Mouse (Mus musculus) E14TG2a.4 (cell line): ENCODE results near the gene Mlip.

Experiments used
- H3K27me3 ChIP-seq: 2 replicates; pipeline ENCODE4 v1.6.1; 2014; ENCODE audit warnings: low read length, control low read depth; ENCODE audit not compliant: insufficient read depth
- H3K36me3 ChIP-seq: 2 replicates; pipeline ENCODE4 v1.6.1; 2014; ENCODE audit warnings: low read length, control low read depth; ENCODE audit not compliant: insufficient read depth
- H3K4me1 ChIP-seq: replicated peaks from 2 replicates; pipeline ENCODE4 v1.6.1; 2014; ENCODE audit warnings: low read depth, low read length, control low read depth
- H3K4me3 ChIP-seq: replicated peaks from 2 replicates; pipeline ENCODE4 v1.5.1; 2014; ENCODE audit warnings: mild to moderate bottlenecking, low read length
- H3K9me3 ChIP-seq: 2 replicates; pipeline ENCODE4 v1.6.1; 2014; ENCODE audit warnings: low read length, control low read depth
- CTCF ChIP-seq: conservative IDR thresholded peaks from 2 replicates; pipeline ENCODE4 v1.5.1; 2014; ENCODE audit warnings: low read length
- NANOG ChIP-seq: IDR thresholded peaks from 2 replicates; pipeline ENCODE4 v1.6.1; 2014; ENCODE audit warnings: borderline replicate concordance, low read length, mixed read lengths
- POU5F1 ChIP-seq: IDR thresholded peaks from 2 replicates; pipeline ENCODE4 v1.6.1; 2014; ENCODE audit warnings: low read length, borderline replicate concordance

Gene Mlip

DNA sequence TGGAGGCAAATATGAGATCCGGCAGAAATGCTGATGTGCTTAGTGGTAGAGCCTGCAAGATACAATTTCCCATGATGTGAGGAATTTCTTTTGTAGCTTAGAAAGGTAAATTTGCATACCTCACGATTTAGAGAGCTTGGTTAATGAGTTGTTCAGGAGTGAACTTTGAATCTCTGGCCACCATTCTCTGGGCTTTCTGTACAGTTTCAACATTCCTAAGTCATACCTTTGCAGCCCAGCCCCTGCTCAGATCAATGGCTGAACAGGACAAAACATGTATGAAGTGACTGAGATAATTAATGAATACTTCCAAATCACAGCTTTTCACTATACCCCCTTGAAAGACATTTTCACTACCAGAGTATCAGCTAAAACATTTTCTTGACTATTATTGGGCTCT lies 281.1 kb downstream of the Mlip start:
- H3K27me3 ChIP-seq, result no peaks in the 10 kb centered on the region
- H3K4me1 ChIP-seq, result no peaks in the 10 kb centered on the region
- no peaks in the 10 kb centered on the region for H3K36me3 ChIP-seq
- H3K4me3 ChIP-seq, result no peak overlapping the region
- TF ChIP-seq CTCF (no peak), POU5F1 (no peak), NANOG (no peak)
- no peaks in the 10 kb centered on the region for H3K9me3 ChIP-seq

DNA sequence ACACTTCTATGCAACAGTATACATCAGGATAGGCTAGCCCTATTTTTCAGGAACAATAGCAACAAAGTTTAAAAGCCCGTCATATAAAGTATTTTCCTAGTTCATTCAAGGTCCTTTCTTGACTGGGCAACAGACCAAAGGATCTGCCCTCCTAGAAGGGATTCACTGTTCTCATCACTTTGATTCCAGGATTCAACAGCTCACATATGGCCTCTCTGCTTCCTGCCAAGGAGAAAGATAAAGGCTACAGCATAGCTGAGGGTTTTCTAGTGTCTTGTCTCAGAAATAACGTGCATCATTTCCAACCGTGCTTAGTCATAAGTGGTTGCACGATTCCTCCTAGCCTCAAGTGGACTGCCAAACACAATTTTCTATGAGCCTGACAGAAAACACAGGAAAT lies 296.2 kb downstream of the Mlip start:
- TF ChIP-seq POU5F1 (no peak), NANOG (no peak), CTCF (no peak)
- H3K4me1 ChIP-seq, result no peaks in the 10 kb centered on the region
- H3K27me3 ChIP-seq, result no peaks in the 10 kb centered on the region
- no peak overlapping the region for H3K4me3 ChIP-seq
- H3K9me3 ChIP-seq, result no peaks in the 10 kb centered on the region
- H3K36me3 ChIP-seq, result no peaks in the 10 kb centered on the region

DNA sequence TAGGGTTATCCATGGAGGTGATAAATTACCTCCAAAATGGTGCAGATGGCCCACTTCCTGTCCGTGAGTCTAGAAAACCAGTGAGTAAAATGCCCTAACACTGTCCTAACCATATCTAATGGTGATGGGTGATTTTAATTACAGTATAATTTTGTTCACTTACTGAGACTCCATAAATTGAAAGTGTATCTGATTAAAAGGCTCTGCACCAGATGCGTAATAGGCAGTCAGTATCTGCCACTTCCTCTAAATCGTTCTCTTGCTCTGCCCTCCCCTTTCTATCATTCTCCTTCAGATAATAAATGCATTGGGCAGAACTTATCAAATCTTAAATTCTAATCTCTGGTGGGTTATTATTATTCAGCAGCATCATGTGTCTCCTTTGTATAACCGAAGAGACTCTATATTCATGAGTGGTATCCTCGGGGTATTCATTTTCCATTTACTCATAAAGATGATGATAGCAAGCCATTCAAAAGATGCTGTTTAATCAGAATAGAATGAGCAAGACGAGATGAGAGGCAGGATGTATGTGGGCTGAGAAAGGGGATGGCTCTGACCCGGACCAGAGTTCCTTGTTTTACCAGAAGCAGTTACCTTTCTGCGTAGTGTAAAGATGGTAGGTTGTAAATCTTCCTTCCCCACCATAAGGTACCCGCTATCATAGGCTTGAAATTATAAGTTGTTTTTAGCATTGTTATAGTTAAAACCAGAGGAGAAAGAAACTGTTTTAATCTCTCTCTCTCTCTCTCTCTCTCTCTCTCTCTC lies 298.2 kb downstream of the Mlip start:
- TF ChIP-seq CTCF (no peak), NANOG (no peak), POU5F1 (no peak)
- H3K9me3 ChIP-seq, result no peaks in the 10 kb centered on the region
- H3K27me3 ChIP-seq, result no peaks in the 10 kb centered on the region
- H3K36me3 ChIP-seq, result no peaks in the 10 kb centered on the region
- H3K4me3 ChIP-seq, result no peak overlapping the region
- H3K4me1 ChIP-seq, result no peaks in the 10 kb centered on the region
